22 mouse cellular contexts compared by ENCODE assay signal in the genomic region with DNA sequence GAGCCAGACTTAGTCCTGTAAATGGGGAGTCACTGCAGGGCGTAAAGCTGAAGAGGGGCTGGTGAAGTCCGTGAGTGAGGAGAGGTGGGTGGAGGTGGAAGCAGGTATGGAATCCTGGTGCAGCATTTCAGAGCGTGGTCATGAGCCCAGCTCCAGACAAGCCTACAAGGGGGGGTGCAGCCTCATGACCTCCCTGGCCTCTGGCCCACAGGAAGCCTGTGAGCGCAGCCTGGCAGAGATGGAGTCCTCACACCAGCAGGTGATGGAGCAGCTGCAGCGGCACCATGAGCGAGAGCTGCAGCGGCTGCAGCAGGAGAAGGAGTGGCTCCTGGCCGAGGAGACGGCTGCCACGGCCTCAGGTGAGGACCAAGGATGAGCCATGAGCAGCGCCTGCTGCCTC. TPM values are rescaled to one million over a fixed set of nuclear protein-coding genes. Genes with fewer than 3 reads are reported as not detected.
DNase-seq lines count a peak whose midpoint lies in the region; ATAC-seq and TF ChIP-seq lines count a peak whose summit lies in the region.
"Had no signal": no experiment of that assay in that cellular context is flagged by ENCODE, and none has a peak within 500 bp of the region (broad histone marks: within the 10 kb centered on the region; RNA-seq: fewer than 3 reads in every experiment).

No protein-coding gene starts in this region.

- 0 out of 2 replicates have a peak, but pooled peaks have one; percentile 28 for ATAC-seq in hindbrain, postnatal 0 days
- ATAC-seq in hindbrain, embryonic 14.5 days (ENCODE audit: low FRiP score), result no peak
- no peak for ATAC-seq in midbrain, embryonic 11.5 days (ENCODE audit: low FRiP score)
- ATAC-seq: forebrain, postnatal 0 days; intestine, embryonic 16.5 days had no signal

- H3K4me1 ChIP-seq in hindbrain, postnatal 0 days (ENCODE audit: insufficient read depth, low read length), result no peaks in the 10 kb centered on the region
- no peaks in the 10 kb centered on the region for H3K4me1 ChIP-seq in hindbrain, embryonic 14.5 days (replicated peaks; ENCODE audit: control insufficient read depth, insufficient read depth, low read length)
- no peaks in the 10 kb centered on the region for H3K4me1 ChIP-seq in midbrain, embryonic 11.5 days (ENCODE audit: control insufficient read depth, insufficient read depth, low read length)
- H3K4me1 ChIP-seq: hindbrain, embryonic 15.5 days; neural tube, embryonic 13.5 days had no signal

- WGBS in hindbrain, postnatal 0 days, result 72% methylated on average over 11 of the region's 11 CpGs
- WGBS in hindbrain, embryonic 14.5 days, result 86% methylated on average over 11 of the region's 11 CpGs
- WGBS in midbrain, embryonic 11.5 days, result 93% methylated on average over 11 of the region's 11 CpGs

- 0 out of 2 replicates have a peak, but pooled peaks cover 11% of the 10 kb centered on the region for H3K36me3 ChIP-seq in hindbrain, postnatal 0 days (ENCODE audit: insufficient read depth, low read length)
- H3K36me3 ChIP-seq in hindbrain, embryonic 14.5 days (replicated peaks; ENCODE audit: control insufficient read depth, insufficient read depth), result peaks cover 76% of the 10 kb centered on the region
- H3K36me3 ChIP-seq in midbrain, embryonic 11.5 days (ENCODE audit: control insufficient read depth, insufficient read depth, low read length), result peaks cover 10% of the 10 kb centered on the region

- H3K27me3 ChIP-seq in hindbrain, postnatal 0 days (ENCODE audit: insufficient read depth, low read length), result no peaks in the 10 kb centered on the region
- H3K27me3 ChIP-seq in hindbrain, embryonic 14.5 days (ENCODE audit: control insufficient read depth, insufficient read depth, low read length), result no peaks in the 10 kb centered on the region
- no peaks in the 10 kb centered on the region for H3K27me3 ChIP-seq in midbrain, embryonic 11.5 days (ENCODE audit: control insufficient read depth, insufficient read depth, low read length)
- H3K27me3 ChIP-seq: CH12.LX; hindbrain, embryonic 15.5 days; kidney, embryonic 15.5 days; neural tube, embryonic 13.5 days had no signal

- H3K4me2 ChIP-seq in hindbrain, postnatal 0 days (ENCODE audit: low read depth, low read length), result no peak overlapping the region
- H3K4me2 ChIP-seq in hindbrain, embryonic 14.5 days (replicated peaks), result no peak overlapping the region
- H3K4me2 ChIP-seq in midbrain, embryonic 11.5 days, result no peak overlapping the region
- H3K4me2 ChIP-seq: hindbrain, embryonic 15.5 days; kidney, embryonic 15.5 days; neural tube, embryonic 13.5 days had no signal

- no peak for TF ChIP-seq CTCF in hindbrain, postnatal 0 days (IDR thresholded peaks at IDR 0.05; ENCODE audit: low read depth)

- no peak overlapping the region for H3K4me3 ChIP-seq in hindbrain, postnatal 0 days (ENCODE audit: low read length)
- no peak overlapping the region for H3K4me3 ChIP-seq in hindbrain, embryonic 14.5 days (replicated peaks; ENCODE audit: low read length)
- no peak overlapping the region for H3K4me3 ChIP-seq in midbrain, embryonic 11.5 days (ENCODE audit: low read depth, low read length)
- H3K4me3 ChIP-seq: heart, embryonic 10.5 days; hindbrain, embryonic 15.5 days; kidney, embryonic 15.5 days; neural tube, embryonic 13.5 days had no signal

- no peaks in the 10 kb centered on the region for H3K9me3 ChIP-seq in hindbrain, postnatal 0 days (ENCODE audit: low read length)
- H3K9me3 ChIP-seq in hindbrain, embryonic 14.5 days (ENCODE audit: control insufficient read depth, low read length), result no peaks in the 10 kb centered on the region
- no peaks in the 10 kb centered on the region for H3K9me3 ChIP-seq in midbrain, embryonic 11.5 days (ENCODE audit: control insufficient read depth, low read length)
- H3K9me3 ChIP-seq: heart, embryonic 10.5 days; hindbrain, embryonic 15.5 days; kidney, embryonic 15.5 days; neural tube, embryonic 13.5 days had no signal

- no peak overlapping the region for H3K27ac ChIP-seq in hindbrain, postnatal 0 days
- no peak overlapping the region for H3K27ac ChIP-seq in hindbrain, embryonic 14.5 days
- no peak overlapping the region for H3K27ac ChIP-seq in midbrain, embryonic 11.5 days (ENCODE audit: low read depth, low read length)
- H3K27ac ChIP-seq: heart, embryonic 10.5 days; hindbrain, embryonic 15.5 days; kidney, embryonic 15.5 days; neural tube, embryonic 13.5 days had no signal

- H3K9ac ChIP-seq in hindbrain, postnatal 0 days (replicated peaks; ENCODE audit: low read length), result no peak overlapping the region
- H3K9ac ChIP-seq in hindbrain, embryonic 14.5 days, result no peak overlapping the region
- no peak overlapping the region for H3K9ac ChIP-seq in midbrain, embryonic 11.5 days (ENCODE audit: low read length)
- H3K9ac ChIP-seq: forebrain, postnatal 0 days; hindbrain, embryonic 15.5 days; kidney, embryonic 15.5 days; neural tube, embryonic 13.5 days had no signal

- DNase-seq in hindbrain, postnatal 0 days (ENCODE audit: low spot score), result no peak
- DNase-seq in hindbrain, embryonic 14.5 days (ENCODE audit: low spot score), result no peak
- peak; percentile 28 for DNase-seq in thymus, postnatal 25 days
- DNase-seq in thymus, adult 18-20 months, result no peak
- peak; percentile 38 to 47 for DNase-seq in cerebellum, postnatal 36 days
- DNase-seq in midbrain, embryonic 11.5 days (ENCODE audit: low spot score, missing footprints), result no peak
- DNase-seq in adrenal gland, postnatal 14 days, result no peak
- DNase-seq: adrenal gland, postnatal 25 days; forebrain, postnatal 0 days; liver; lung, postnatal 10 days; midbrain, embryonic 14.5 days had no signal

RNA-seq across cellular contexts. Expression of gene H1f0, which starts 28.7 kb away (rescaled TPM):
- 211 and 233 TPM in 2 replicates for total RNA-seq in hindbrain, postnatal 0 days (2014; rRNA removed)
- 259 and 272 TPM in 2 replicates for polyA plus RNA-seq in hindbrain, postnatal 0 days (2015; fragmentation: Nextera tagmentation; extraction: Ambion mirVana)
- 74.8 and 75.7 TPM in 2 replicates for polyA plus RNA-seq in hindbrain, embryonic 14.5 days (2014; fragmentation: Nextera tagmentation; extraction: Ambion mirVana)
- 355 and 376 TPM in 2 replicates for polyA plus RNA-seq in midbrain, embryonic 11.5 days (2014; fragmentation: Nextera tagmentation; extraction: Ambion mirVana)
- total RNA-seq in adrenal gland, postnatal 14 days (2021), result 162 and 178 TPM in 2 replicates

RNA-seq across cellular contexts. Expression of gene Galr3, which starts 42.1 kb away (rescaled TPM):
- total RNA-seq in hindbrain, postnatal 0 days (2014; rRNA removed), result 0.47 and 1.2 TPM in 2 replicates
- polyA plus RNA-seq in hindbrain, postnatal 0 days (2015; fragmentation: Nextera tagmentation; extraction: Ambion mirVana), result 0.20 and 0.25 TPM in 2 replicates
- polyA plus RNA-seq in hindbrain, embryonic 14.5 days (2014; fragmentation: Nextera tagmentation; extraction: Ambion mirVana), result not detected in 2 replicates
- polyA plus RNA-seq in midbrain, embryonic 11.5 days (2014; fragmentation: Nextera tagmentation; extraction: Ambion mirVana), result not detected in 2 replicates
- 0.41 and 0.78 TPM in 2 replicates for total RNA-seq in adrenal gland, postnatal 14 days (2021)
- total RNA-seq: layer of hippocampus, postnatal 25 days had no signal
- polyA plus RNA-seq: embryonic facial prominence, embryonic 14.5 days; heart, postnatal 0 days; midbrain, embryonic 14.5 days; neural tube, embryonic 13.5 days; testis, adult 2 months had no signal

RNA-seq across cellular contexts. Expression of gene Triobp, which starts 52.1 kb away (rescaled TPM):
- total RNA-seq in hindbrain, postnatal 0 days (2014; rRNA removed), result 42.0 and 57.6 TPM in 2 replicates
- polyA plus RNA-seq in hindbrain, postnatal 0 days (2015; fragmentation: Nextera tagmentation; extraction: Ambion mirVana), result 19.0 and 20.7 TPM in 2 replicates
- polyA plus RNA-seq in hindbrain, embryonic 14.5 days (2014; fragmentation: Nextera tagmentation; extraction: Ambion mirVana), result 37.4 and 41.1 TPM in 2 replicates
- polyA plus RNA-seq in midbrain, embryonic 11.5 days (2014; fragmentation: Nextera tagmentation; extraction: Ambion mirVana), result 33.2 and 34.8 TPM in 2 replicates
- 82.2 and 85.0 TPM in 2 replicates for total RNA-seq in adrenal gland, postnatal 14 days (2021)

Comparison
In these comparisons a context has a peak if more than half of its experiments do, and no peak if none do; other contexts are left out.
1. DNase-seq: peak in thymus, postnatal 25 days (single experiment) and cerebellum, postnatal 36 days (2 of 2); none in hindbrain, postnatal 0 days (single experiment), hindbrain, embryonic 14.5 days (single experiment), thymus, adult 18-20 months (0 of 2), midbrain, embryonic 11.5 days (single experiment) and adrenal gland, postnatal 14 days (single experiment).